In the genomic region with DNA sequence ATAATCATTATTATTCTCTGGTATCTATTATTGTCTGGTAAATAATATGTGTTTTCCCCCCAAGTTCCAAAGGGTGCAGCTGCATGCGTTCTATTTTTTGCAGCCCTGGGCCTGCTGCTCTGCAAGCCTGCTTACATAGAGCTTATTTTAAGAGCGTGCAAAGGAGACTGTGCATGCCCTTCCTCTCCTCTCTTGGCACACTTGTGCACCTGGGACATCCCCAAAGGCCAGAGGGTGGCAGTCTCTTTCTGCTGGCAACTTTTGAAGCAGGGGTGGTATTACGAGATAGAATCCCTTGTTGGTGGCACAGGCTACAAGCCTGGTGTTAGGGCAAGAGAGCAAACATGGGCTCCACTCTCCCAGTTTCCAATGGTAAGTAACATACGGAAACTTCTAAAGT, we compare ENCODE assay signal across 17 mouse cellular contexts.
DNase-seq lines count a peak whose midpoint lies in the region; ATAC-seq and TF ChIP-seq lines count a peak whose summit lies in the region.
"Had no signal": no experiment of that assay in that cellular context is flagged by ENCODE, and none has a peak within 500 bp of the region (broad histone marks: within the 10 kb centered on the region; RNA-seq: fewer than 3 reads in every experiment).

No protein-coding gene starts in this region.

- ATAC-seq in forebrain, embryonic 15.5 days (replicated peaks), result 0 out of 2 replicates have a peak, but pooled peaks have one; percentile 35
- ATAC-seq in forebrain, embryonic 13.5 days, result no peak
- no peak; the same call in 1 of the 2 replicates for ATAC-seq in heart, embryonic 15.5 days (replicated peaks; ENCODE audit: insufficient number of reproducible peaks, insufficient read depth, low FRiP score, low read depth)
- ATAC-seq in erythroid progenitor cell, adult 5-6 weeks (replicated peaks; ENCODE audit: low FRiP score, poor library complexity, severe bottlenecking), result no peak
- ATAC-seq: inflammation-experienced regulatory T-cells, adult 6 months; midbrain, embryonic 15.5 days had no signal

- TF ChIP-seq POLR2A in heart, adult 2 months (IDR thresholded peaks at IDR 0.05; ENCODE audit: insufficient read depth, low read depth, low read length), result no peak
- TF ChIP-seq POLR2A in CH12.LX (IDR thresholded peaks at IDR 0.05; ENCODE audit: low read depth, low read length), result no peak

- TF ChIP-seq EP300 in heart, adult 2 months (IDR thresholded peaks at IDR 0.05; ENCODE audit: insufficient read depth, low read depth, low read length), result peak; percentile 78; the same call in 1 of the 2 replicates
- TF ChIP-seq EP300 in CH12.LX (IDR thresholded peaks at IDR 0.05; ENCODE audit: low read length), result no peak

- no peaks in the 10 kb centered on the region for H3K27me3 ChIP-seq in forebrain, embryonic 15.5 days
- no peaks in the 10 kb centered on the region for H3K27me3 ChIP-seq in forebrain, embryonic 13.5 days
- no peaks in the 10 kb centered on the region for H3K27me3 ChIP-seq in heart, adult 2 months (ENCODE audit: control insufficient read depth, insufficient read depth, low read length)
- no peaks in the 10 kb centered on the region for H3K27me3 ChIP-seq in heart, embryonic 10.5 days (ENCODE audit: insufficient read depth, poor library complexity, severe bottlenecking)
- H3K27me3 ChIP-seq in CH12.LX (replicated peaks), result no peaks in the 10 kb centered on the region
- H3K27me3 ChIP-seq in heart, embryonic 15.5 days, result no peaks in the 10 kb centered on the region
- H3K27me3 ChIP-seq: kidney, embryonic 15.5 days; limb, embryonic 15.5 days; midbrain, embryonic 15.5 days had no signal

- TF ChIP-seq CTCF in heart, adult 2 months (IDR thresholded peaks at IDR 0.05), result peak; percentile 68
- TF ChIP-seq CTCF in CH12.LX (conservative IDR thresholded peaks at IDR 0.05 in 1 of 2, IDR thresholded peaks at IDR 0.05 in 1 of 2; ENCODE audit: low read depth in 2 of 2, low read length in 2 of 2), result peak in 1 of 2 experiments; percentile 39; a peak in 2 of 4 replicates

- H3K27ac ChIP-seq in forebrain, embryonic 15.5 days (replicated peaks), result no peak overlapping the region
- no peak overlapping the region for H3K27ac ChIP-seq in forebrain, embryonic 13.5 days
- peak overlapping the region; percentile 51 for H3K27ac ChIP-seq in heart, adult 2 months
- no peak overlapping the region for H3K27ac ChIP-seq in heart, embryonic 10.5 days
- H3K27ac ChIP-seq in CH12.LX (ENCODE audit: insufficient read depth, low read depth), result no peak overlapping the region
- H3K27ac ChIP-seq in heart, embryonic 15.5 days, result peak overlapping the region; percentile 68; the same call in 1 of the 2 replicates
- H3K27ac ChIP-seq: kidney, embryonic 15.5 days; limb, embryonic 15.5 days; midbrain, embryonic 15.5 days had no signal

- H3K79me2 ChIP-seq in heart, adult 2 months (replicated peaks; ENCODE audit: control insufficient read depth, insufficient read depth, low read length), result no peaks in the 10 kb centered on the region
- no peaks in the 10 kb centered on the region for H3K79me2 ChIP-seq in CH12.LX (replicated peaks; ENCODE audit: control insufficient read depth, extremely low read depth, insufficient read depth, poor library complexity, severe bottlenecking)

- H3K9me3 ChIP-seq in forebrain, embryonic 15.5 days, result no peaks in the 10 kb centered on the region
- no peaks in the 10 kb centered on the region for H3K9me3 ChIP-seq in forebrain, embryonic 13.5 days (replicated peaks)
- no peaks in the 10 kb centered on the region for H3K9me3 ChIP-seq in heart, embryonic 10.5 days
- no peaks in the 10 kb centered on the region for H3K9me3 ChIP-seq in CH12.LX (replicated peaks; ENCODE audit: low read length)
- H3K9me3 ChIP-seq in heart, embryonic 15.5 days (replicated peaks), result no peaks in the 10 kb centered on the region
- H3K9me3 ChIP-seq: kidney, embryonic 15.5 days; limb, embryonic 15.5 days; midbrain, embryonic 15.5 days had no signal

- peaks cover 9% of the 10 kb centered on the region for H3K4me1 ChIP-seq in forebrain, embryonic 15.5 days
- peaks cover 12% of the 10 kb centered on the region for H3K4me1 ChIP-seq in forebrain, embryonic 13.5 days
- H3K4me1 ChIP-seq in heart, adult 2 months (ENCODE audit: control insufficient read depth, insufficient read depth, low read length), result peaks cover 1% of the 10 kb centered on the region; the same call in 1 of the 2 replicates
- peaks cover 27% of the 10 kb centered on the region for H3K4me1 ChIP-seq in heart, embryonic 10.5 days
- no peaks in the 10 kb centered on the region for H3K4me1 ChIP-seq in CH12.LX (ENCODE audit: control insufficient read depth in 1 of 2, insufficient read depth in 2 of 2)
- peaks cover 29% of the 10 kb centered on the region for H3K4me1 ChIP-seq in heart, embryonic 15.5 days (replicated peaks)

- TF ChIP-seq RAD21 in CH12.LX (IDR thresholded peaks at IDR 0.05; ENCODE audit: low read depth, low read length), result peak; percentile 38

- H3K4me3 ChIP-seq in forebrain, embryonic 15.5 days, result no peak overlapping the region
- H3K4me3 ChIP-seq in forebrain, embryonic 13.5 days, result no peak overlapping the region
- H3K4me3 ChIP-seq in heart, adult 2 months, result no peak overlapping the region
- no peak overlapping the region for H3K4me3 ChIP-seq in heart, embryonic 10.5 days
- no peak overlapping the region for H3K4me3 ChIP-seq in CH12.LX (replicated peaks in 1 of 3; ENCODE audit: low read depth in 2 of 3, low read length in 2 of 3, poor library complexity in 1 of 3)
- H3K4me3 ChIP-seq in heart, embryonic 15.5 days, result no peak overlapping the region
- H3K4me3 ChIP-seq: kidney, embryonic 15.5 days; limb, embryonic 15.5 days; midbrain, embryonic 15.5 days had no signal

- intact Hi-C loops in heart, adult 2 months (cut with DNase I), result loop anchor here (2.0 to 5.0 kb wide), 3 partner anchors 64 to 366 kb away; partner anchors contain the start of genes 9030612E09Rik and Sobp

- 78% methylated on average over 4 of the region's 4 CpGs for WGBS in forebrain, embryonic 15.5 days
- WGBS in forebrain, embryonic 13.5 days, result 83% methylated on average over 4 of the region's 4 CpGs
- WGBS in heart, adult 2 months, result 63% methylated on average over 4 of the region's 4 CpGs
- WGBS in heart, embryonic 10.5 days, result 78% methylated on average over 4 of the region's 4 CpGs
- 52% methylated on average over 4 of the region's 4 CpGs for WGBS in heart, embryonic 15.5 days

- peak in 1 of 2 experiments; percentile 69 for DNase-seq in heart, adult 2 months
- no peak for DNase-seq in heart, embryonic 10.5 days (ENCODE audit: low spot score)
- DNase-seq in CH12.LX (ENCODE audit: extremely low read depth), result no peak
- no peak for DNase-seq in right cerebral cortex, adult 18-20 months
- DNase-seq: adrenal gland, adult 8-10 months; cerebellum, adult 8-10 months; embryo, embryonic 11 days; lung, embryonic 14.5 days; right cerebral cortex, postnatal 14 days had no signal

- dilution Hi-C loops in CH12.LX (cut with MboI; ENCODE audit: extremely low pct_ligation_motif_present, extremely low pct_unique_long_range_greater_than_20kb, low sequenced_read_pairs), result no loop called here

- H3K36me3 ChIP-seq in forebrain, embryonic 15.5 days, result peaks cover 5% of the 10 kb centered on the region; the same call in 1 of the 2 replicates
- H3K36me3 ChIP-seq in forebrain, embryonic 13.5 days (ENCODE audit: poor library complexity, severe bottlenecking), result no peaks in the 10 kb centered on the region
- no peaks in the 10 kb centered on the region; the same call in none of the 2 replicates for H3K36me3 ChIP-seq in heart, adult 2 months (ENCODE audit: control insufficient read depth, insufficient read depth, low read length)
- no peaks in the 10 kb centered on the region for H3K36me3 ChIP-seq in heart, embryonic 10.5 days
- H3K36me3 ChIP-seq in CH12.LX (replicated peaks in 1 of 2; ENCODE audit: control insufficient read depth in 1 of 2, insufficient read depth in 1 of 2, low read length in 1 of 2), result no peaks in the 10 kb centered on the region
- no peaks in the 10 kb centered on the region for H3K36me3 ChIP-seq in heart, embryonic 15.5 days
- H3K36me3 ChIP-seq: kidney, embryonic 15.5 days; limb, embryonic 15.5 days; midbrain, embryonic 15.5 days had no signal

- no peak overlapping the region for H3K9ac ChIP-seq in forebrain, embryonic 15.5 days (replicated peaks)
- H3K9ac ChIP-seq in forebrain, embryonic 13.5 days, result no peak overlapping the region
- H3K9ac ChIP-seq in heart, adult 2 months (ENCODE audit: low read depth, low read length), result no peak overlapping the region
- H3K9ac ChIP-seq in CH12.LX (ENCODE audit: insufficient read depth, low read depth), result no peak overlapping the region
- H3K9ac ChIP-seq in heart, embryonic 15.5 days, result no peak overlapping the region
- H3K9ac ChIP-seq: kidney, embryonic 15.5 days; limb, embryonic 15.5 days; lung, embryonic 14.5 days; midbrain, embryonic 15.5 days had no signal

- in situ Hi-C loops in CH12.LX (cut with MboI; ENCODE audit: low pct_ligation_motif_present, low pct_unique_long_range_greater_than_20kb, low sequenced_read_pairs), result no loop called here

- no peak overlapping the region for H3K4me2 ChIP-seq in forebrain, embryonic 15.5 days (replicated peaks)
- H3K4me2 ChIP-seq in forebrain, embryonic 13.5 days, result no peak overlapping the region
- no peak overlapping the region for H3K4me2 ChIP-seq in CH12.LX (ENCODE audit: insufficient read depth, low read depth, poor library complexity, severe bottlenecking)
- no peak overlapping the region for H3K4me2 ChIP-seq in heart, embryonic 15.5 days
- H3K4me2 ChIP-seq: kidney, embryonic 15.5 days; limb, embryonic 15.5 days; lung, embryonic 14.5 days; midbrain, embryonic 15.5 days had no signal

TF ChIP-seq in CH12.LX, 34 proteins besides CTCF, POLR2A, EP300 and RAD21:
- TF ChIP-seq SMC3 (IDR thresholded peaks at IDR 0.05; ENCODE audit: low read depth, low read length) (peak; percentile 27), MAZ (IDR thresholded peaks at IDR 0.05; ENCODE audit: low read depth, low read length) (no peak)

Comparison
In these comparisons a context has a peak if more than half of its experiments do, and no peak if none do; other contexts are left out.
1. H3K27ac ChIP-seq: peak in heart, adult 2 months (single experiment) and heart, embryonic 15.5 days (single experiment); none in forebrain, embryonic 15.5 days (single experiment), forebrain, embryonic 13.5 days (single experiment), heart, embryonic 10.5 days (single experiment) and CH12.LX (single experiment).